In the genomic region with DNA sequence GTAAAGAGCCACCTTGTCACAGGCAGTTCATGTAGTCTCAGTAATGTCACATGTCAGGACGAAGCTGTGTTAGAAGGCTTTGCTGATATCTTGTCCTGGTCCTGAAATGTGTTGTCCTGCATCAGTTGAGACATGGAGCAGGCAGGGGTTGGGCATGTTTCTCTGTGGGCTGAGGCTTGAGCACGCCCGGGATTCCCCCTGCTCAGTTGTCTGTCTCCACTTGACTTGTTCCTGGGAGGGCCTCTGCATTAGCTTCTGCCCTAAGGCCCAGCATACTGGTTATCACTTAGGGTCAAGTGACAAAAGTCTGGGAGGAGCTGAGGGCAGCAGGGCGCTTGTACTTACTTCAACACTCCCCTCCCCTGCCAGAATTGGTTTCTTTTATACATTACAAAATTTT, we compare ENCODE assay signal across 10 mouse cellular contexts. TPM values are rescaled to one million over a fixed set of nuclear protein-coding genes. Genes with fewer than 3 reads are reported as not detected.
A peak's percentile ranks its signal among the peaks of the same experiment; 100 is the strongest.
DNase-seq lines count a peak whose midpoint lies in the region; ATAC-seq and TF ChIP-seq lines count a peak whose summit lies in the region.
"Had no signal": no experiment of that assay in that cellular context is flagged by ENCODE, and none has a peak within 500 bp of the region (broad histone marks: within the 10 kb centered on the region; RNA-seq: fewer than 3 reads in every experiment).

No protein-coding gene starts in this region.

- TF ChIP-seq CTCF in ES-Bruce4 (IDR thresholded peaks at IDR 0.05; ENCODE audit: low read depth, low read length), result no peak

- TF ChIP-seq POLR2A in ES-Bruce4 (IDR thresholded peaks at IDR 0.05; ENCODE audit: insufficient read depth, low read length), result no peak

- peaks cover 30% of the 10 kb centered on the region for H3K4me1 ChIP-seq in kidney, embryonic 14.5 days (ENCODE audit: control insufficient read depth, insufficient read depth, low read length)
- H3K4me1 ChIP-seq in ES-Bruce4 (ENCODE audit: control insufficient read depth, insufficient read depth, low read length), result peaks cover 13% of the 10 kb centered on the region
- peaks cover 11% of the 10 kb centered on the region; the same call in 1 of the 2 replicates for H3K4me1 ChIP-seq in embryonic facial prominence, embryonic 14.5 days (ENCODE audit: control insufficient read depth, insufficient read depth, low read length)
- H3K4me1 ChIP-seq in liver, embryonic 15.5 days (replicated peaks), result peaks cover 58% of the 10 kb centered on the region

- H3K9ac ChIP-seq in kidney, embryonic 14.5 days (ENCODE audit: low read depth, low read length), result peak overlapping the region; percentile 28; the same call in 1 of the 2 replicates
- H3K9ac ChIP-seq in ES-Bruce4 (ENCODE audit: low read depth, poor library complexity, severe bottlenecking), result no peak overlapping the region
- H3K9ac ChIP-seq in embryonic facial prominence, embryonic 14.5 days (ENCODE audit: low read depth, low read length), result no peak overlapping the region
- no peak overlapping the region for H3K9ac ChIP-seq in liver, embryonic 15.5 days
- H3K9ac ChIP-seq: forebrain, embryonic 12.5 days had no signal

- TF ChIP-seq EP300 in ES-Bruce4 (IDR thresholded peaks at IDR 0.05; ENCODE audit: insufficient read depth, low read depth, low read length), result no peak

- 44% methylated on average over 4 of the region's 4 CpGs for WGBS in kidney, embryonic 14.5 days
- 49% methylated on average over 4 of the region's 4 CpGs for WGBS in embryonic facial prominence, embryonic 14.5 days
- WGBS in liver, embryonic 15.5 days (ENCODE audit: insufficient replicate concordance), result 39% methylated on average over 4 of the region's 4 CpGs

- no peaks in the 10 kb centered on the region for H3K27me3 ChIP-seq in kidney, embryonic 14.5 days (ENCODE audit: control insufficient read depth, insufficient read depth, low read length)
- no peaks in the 10 kb centered on the region for H3K27me3 ChIP-seq in ES-Bruce4 (ENCODE audit: control insufficient read depth, insufficient read depth, low read length, poor library complexity, severe bottlenecking)
- no peaks in the 10 kb centered on the region for H3K27me3 ChIP-seq in embryonic facial prominence, embryonic 14.5 days (replicated peaks; ENCODE audit: control insufficient read depth, insufficient read depth, low read length)
- H3K27me3 ChIP-seq in liver, embryonic 15.5 days, result no peaks in the 10 kb centered on the region
- H3K27me3 ChIP-seq: forebrain, embryonic 12.5 days; Patski had no signal

- no peak overlapping the region for H3K4me3 ChIP-seq in kidney, embryonic 14.5 days (ENCODE audit: low read length)
- no peak overlapping the region for H3K4me3 ChIP-seq in ES-Bruce4 (ENCODE audit: low read depth, low read length)
- H3K4me3 ChIP-seq in embryonic facial prominence, embryonic 14.5 days (ENCODE audit: low read depth, low read length), result no peak overlapping the region
- H3K4me3 ChIP-seq in liver, embryonic 15.5 days (replicated peaks), result no peak overlapping the region
- H3K4me3 ChIP-seq: forebrain, embryonic 12.5 days had no signal

- intact Hi-C loops in left cerebral cortex, postnatal 4 days (cut with DNase I), result no loop called here

- peaks cover 33% of the 10 kb centered on the region for H3K36me3 ChIP-seq in kidney, embryonic 14.5 days (ENCODE audit: control insufficient read depth, insufficient read depth, low read length)
- peaks cover 8% of the 10 kb centered on the region for H3K36me3 ChIP-seq in ES-Bruce4 (ENCODE audit: control insufficient read depth, insufficient read depth, low read length, poor library complexity, severe bottlenecking)
- peaks cover 33% of the 10 kb centered on the region for H3K36me3 ChIP-seq in embryonic facial prominence, embryonic 14.5 days (ENCODE audit: control insufficient read depth, insufficient read depth, low read length)
- H3K36me3 ChIP-seq in liver, embryonic 15.5 days (replicated peaks), result peaks cover 36% of the 10 kb centered on the region

- no peak for DNase-seq in kidney, postnatal 36 days
- no peak for DNase-seq in embryonic facial prominence, embryonic 14.5 days (ENCODE audit: low spot score)
- DNase-seq in left cerebral cortex, postnatal 4 days, result no peak
- no peak for DNase-seq in urinary bladder, adult 2 months (ENCODE audit: low spot score)

- H3K27ac ChIP-seq in kidney, embryonic 14.5 days (ENCODE audit: low read depth, low read length), result peak overlapping the region; percentile 67
- peak overlapping the region; percentile 90 for H3K27ac ChIP-seq in ES-Bruce4 (ENCODE audit: insufficient read depth, low read length)
- H3K27ac ChIP-seq in embryonic facial prominence, embryonic 14.5 days (replicated peaks; ENCODE audit: low read depth, low read length), result peak overlapping the region; percentile 75
- H3K27ac ChIP-seq in liver, embryonic 15.5 days (replicated peaks), result peak overlapping the region; percentile 11; the same call in 1 of the 2 replicates
- H3K27ac ChIP-seq: forebrain, embryonic 12.5 days had no signal

- no peak overlapping the region for H3K4me2 ChIP-seq in kidney, embryonic 14.5 days (replicated peaks; ENCODE audit: low read depth, low read length)
- no peak overlapping the region for H3K4me2 ChIP-seq in embryonic facial prominence, embryonic 14.5 days (ENCODE audit: low read depth, low read length)
- no peak overlapping the region for H3K4me2 ChIP-seq in liver, embryonic 15.5 days
- H3K4me2 ChIP-seq: forebrain, embryonic 12.5 days had no signal

- peak; percentile 29; the same call in 1 of the 2 replicates for ATAC-seq in kidney, embryonic 14.5 days (ENCODE audit: low FRiP score, low TSS enrichment)
- no peak for ATAC-seq in embryonic facial prominence, embryonic 14.5 days (ENCODE audit: low read depth)
- no peak for ATAC-seq in liver, embryonic 15.5 days (ENCODE audit: insufficient read depth)
- no peak for ATAC-seq in erythroid progenitor cell, adult 5-6 weeks (replicated peaks; ENCODE audit: low FRiP score, poor library complexity, severe bottlenecking)
- ATAC-seq: Patski had no signal

- no peaks in the 10 kb centered on the region for H3K9me3 ChIP-seq in kidney, embryonic 14.5 days (ENCODE audit: control insufficient read depth, low read length)
- no peaks in the 10 kb centered on the region for H3K9me3 ChIP-seq in ES-Bruce4 (replicated peaks; ENCODE audit: control insufficient read depth, insufficient read depth, low read length, poor library complexity, severe bottlenecking)
- no peaks in the 10 kb centered on the region for H3K9me3 ChIP-seq in embryonic facial prominence, embryonic 14.5 days (ENCODE audit: control insufficient read depth, low read length)
- H3K9me3 ChIP-seq in liver, embryonic 15.5 days (replicated peaks), result no peaks in the 10 kb centered on the region
- H3K9me3 ChIP-seq: forebrain, embryonic 12.5 days had no signal

RNA-seq across cellular contexts. Expression of a gene that starts 13.4 kb away (rescaled TPM):
- polyA plus RNA-seq in kidney, embryonic 14.5 days (2014; fragmentation: Nextera tagmentation; extraction: Ambion mirVana), result 26.6 and 27.5 TPM in 2 replicates
- 71.9 and 72.5 TPM in 2 replicates for polyA plus RNA-seq in ES-Bruce4 (2011; ENCODE audit: insufficient read depth, insufficient read length, low read depth, missing spikeins)
- polyA plus RNA-seq in embryonic facial prominence, embryonic 14.5 days (2014; fragmentation: Nextera tagmentation; extraction: Ambion mirVana), result 27.4 and 28.6 TPM in 2 replicates
- polyA plus RNA-seq in liver, embryonic 15.5 days (2015; fragmentation: Nextera tagmentation; extraction: Ambion mirVana), result 10.4 and 11.5 TPM in 2 replicates
- 15.1 and 24.7 TPM in 2 replicates for total RNA-seq in erythroid progenitor cell, adult 5-6 weeks (2015; ENCODE audit: low replicate concordance)
- total RNA-seq in erythroid progenitor cell, adult 5-6 weeks (2017; ENCODE audit: low replicate concordance), result 6.4 and 8.9 TPM in 2 replicates
- 10 to 100 TPM; 59.0 to 59.8 TPM for total RNA-seq in left cerebral cortex, postnatal 4 days (2021)
- polyA plus RNA-seq in urinary bladder, adult 2 months (2012; rRNA removed), result 24.2 and 27.0 TPM in 2 replicates

RNA-seq across cellular contexts. Expression of a gene that starts 23.7 kb away (rescaled TPM):
- polyA plus RNA-seq in kidney, embryonic 14.5 days (2014; fragmentation: Nextera tagmentation; extraction: Ambion mirVana), result 12.2 and 24.1 TPM in 2 replicates
- polyA plus RNA-seq in ES-Bruce4 (2011; ENCODE audit: insufficient read depth, insufficient read length, low read depth, missing spikeins), result 77.7 and 84.7 TPM in 2 replicates
- 21.7 and 24.9 TPM in 2 replicates for polyA plus RNA-seq in embryonic facial prominence, embryonic 14.5 days (2014; fragmentation: Nextera tagmentation; extraction: Ambion mirVana)
- polyA plus RNA-seq in liver, embryonic 15.5 days (2015; fragmentation: Nextera tagmentation; extraction: Ambion mirVana), result 5.1 and 6.1 TPM in 2 replicates
- 3.8 and 19.1 TPM in 2 replicates for total RNA-seq in erythroid progenitor cell, adult 5-6 weeks (2015; ENCODE audit: low replicate concordance)
- 5.8 and 9.1 TPM in 2 replicates for total RNA-seq in erythroid progenitor cell, adult 5-6 weeks (2017; ENCODE audit: low replicate concordance)
- total RNA-seq in left cerebral cortex, postnatal 4 days (2021), result 10 to 100 TPM; 75.3 to 77.3 TPM
- 167 and 198 TPM in 2 replicates for polyA plus RNA-seq in urinary bladder, adult 2 months (2012; rRNA removed)

Comparison
In these comparisons a context has a peak if more than half of its experiments do, and no peak if none do; other contexts are left out.
1. H3K27ac ChIP-seq: peak in every context shown above with its lines; median percentile 90 in ES-Bruce4; 75 in embryonic facial prominence, embryonic 14.5 days; 67 in kidney, embryonic 14.5 days; 11 in liver, embryonic 15.5 days.